Comparison of ENCODE assay signal across 19 mouse cellular contexts in the genomic region with DNA sequence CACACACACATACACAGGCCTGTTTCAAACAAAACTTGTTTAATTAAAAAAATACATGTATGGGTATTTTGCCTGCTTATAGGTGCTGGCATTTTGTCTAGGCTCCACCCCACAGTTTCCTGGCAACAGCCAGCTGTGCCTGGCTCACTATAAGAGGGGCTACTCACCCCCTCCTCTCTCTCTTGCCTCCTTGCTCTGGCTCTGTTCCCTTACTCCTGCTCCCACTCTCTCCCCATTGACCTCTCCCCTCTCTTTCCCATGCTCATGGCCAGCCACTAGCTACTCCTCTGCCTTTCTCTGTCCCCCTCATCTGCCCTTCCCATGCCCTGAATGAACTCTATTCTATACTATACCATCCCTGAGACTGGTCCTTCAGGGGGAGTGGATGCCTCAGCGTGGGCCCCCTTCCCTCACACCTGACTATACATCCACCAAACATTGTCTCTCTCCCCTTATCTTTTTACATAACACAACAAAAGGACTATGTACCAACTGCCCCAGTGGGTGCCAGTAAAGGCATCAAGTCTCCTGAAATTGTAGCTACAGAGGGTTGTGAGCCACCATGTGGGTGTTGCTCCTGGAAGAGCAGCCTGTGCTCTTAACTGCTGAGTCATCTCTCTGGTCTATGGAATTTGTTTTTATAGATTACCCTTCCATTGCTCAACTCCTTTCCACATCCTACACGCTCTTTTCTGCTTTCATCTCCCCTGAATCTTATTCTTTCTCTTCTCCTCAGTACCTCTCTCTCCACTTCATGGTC.
DNase-seq lines count a peak whose midpoint lies in the region; ATAC-seq and TF ChIP-seq lines count a peak whose summit lies in the region.
"Had no signal": no experiment of that assay in that cellular context is flagged by ENCODE, and none has a peak within 500 bp of the region (broad histone marks: within the 10 kb centered on the region; RNA-seq: fewer than 3 reads in every experiment).

No protein-coding gene starts in this region.

- H3K27me3 ChIP-seq in hindbrain, embryonic 12.5 days: no peaks in the 10 kb centered on the region
- H3K27me3 ChIP-seq in hindbrain, postnatal 0 days (ENCODE audit: insufficient read depth, low read length): no peaks in the 10 kb centered on the region
- no peaks in the 10 kb centered on the region for H3K27me3 ChIP-seq in neural tube, embryonic 13.5 days
- no peaks in the 10 kb centered on the region for H3K27me3 ChIP-seq in hindbrain, embryonic 15.5 days
- H3K27me3 ChIP-seq: embryonic facial prominence, embryonic 15.5 days; forebrain, embryonic 15.5 days; megakaryocyte, embryonic 14.5 days had no signal

- WGBS in hindbrain, embryonic 12.5 days: 81% methylated on average over 2 of the region's 2 CpGs
- 74% methylated on average over 2 of the region's 2 CpGs for WGBS in hindbrain, postnatal 0 days
- WGBS in neural tube, embryonic 13.5 days: 68% methylated on average over 2 of the region's 2 CpGs
- WGBS in hindbrain, embryonic 15.5 days: 78% methylated on average over 2 of the region's 2 CpGs

- no peak for TF ChIP-seq CTCF in hindbrain, postnatal 0 days (IDR thresholded peaks at IDR 0.05; ENCODE audit: low read depth)

- H3K4me3 ChIP-seq in hindbrain, embryonic 12.5 days: no peak overlapping the region
- no peak overlapping the region for H3K4me3 ChIP-seq in hindbrain, postnatal 0 days (ENCODE audit: low read length)
- no peak overlapping the region for H3K4me3 ChIP-seq in neural tube, embryonic 13.5 days
- no peak overlapping the region for H3K4me3 ChIP-seq in hindbrain, embryonic 15.5 days
- H3K4me3 ChIP-seq: embryonic facial prominence, embryonic 15.5 days; forebrain, embryonic 15.5 days; megakaryocyte, embryonic 14.5 days had no signal

- ATAC-seq in hindbrain, embryonic 12.5 days (ENCODE audit: low FRiP score): peak; percentile 49
- no peak for ATAC-seq in hindbrain, postnatal 0 days
- peak; percentile 53; the same call in 1 of the 2 replicates for ATAC-seq in neural tube, embryonic 13.5 days (ENCODE audit: low read depth)
- no peak for ATAC-seq in hindbrain, embryonic 15.5 days (ENCODE audit: low FRiP score, low read depth)
- ATAC-seq: inflammation-experienced regulatory T-cells, adult 6 months; liver, postnatal 0 days had no signal

- H3K36me3 ChIP-seq in hindbrain, embryonic 12.5 days: no peaks in the 10 kb centered on the region
- no peaks in the 10 kb centered on the region for H3K36me3 ChIP-seq in hindbrain, postnatal 0 days (ENCODE audit: insufficient read depth, low read length)
- no peaks in the 10 kb centered on the region for H3K36me3 ChIP-seq in neural tube, embryonic 13.5 days
- no peaks in the 10 kb centered on the region for H3K36me3 ChIP-seq in hindbrain, embryonic 15.5 days
- H3K36me3 ChIP-seq: embryonic facial prominence, embryonic 15.5 days; forebrain, embryonic 15.5 days had no signal

- peak overlapping the region; percentile 67 for H3K27ac ChIP-seq in hindbrain, embryonic 12.5 days
- no peak overlapping the region for H3K27ac ChIP-seq in hindbrain, postnatal 0 days
- peak overlapping the region; percentile 89 for H3K27ac ChIP-seq in neural tube, embryonic 13.5 days (replicated peaks)
- H3K27ac ChIP-seq in hindbrain, embryonic 15.5 days (replicated peaks): 0 out of 2 replicates have a peak overlapping the region, but pooled peaks have one; percentile 35
- H3K27ac ChIP-seq: embryonic facial prominence, embryonic 15.5 days had no signal

- no peak overlapping the region for H3K9ac ChIP-seq in hindbrain, embryonic 12.5 days
- no peak overlapping the region for H3K9ac ChIP-seq in hindbrain, postnatal 0 days (replicated peaks; ENCODE audit: low read length)
- H3K9ac ChIP-seq in neural tube, embryonic 13.5 days: no peak overlapping the region
- H3K9ac ChIP-seq in hindbrain, embryonic 15.5 days: no peak overlapping the region
- H3K9ac ChIP-seq: embryonic facial prominence, embryonic 15.5 days; forebrain, embryonic 15.5 days; liver, postnatal 0 days had no signal

- H3K9me3 ChIP-seq in hindbrain, embryonic 12.5 days (replicated peaks): no peaks in the 10 kb centered on the region
- H3K9me3 ChIP-seq in hindbrain, postnatal 0 days (ENCODE audit: low read length): no peaks in the 10 kb centered on the region
- H3K9me3 ChIP-seq in neural tube, embryonic 13.5 days: no peaks in the 10 kb centered on the region
- H3K9me3 ChIP-seq in hindbrain, embryonic 15.5 days: no peaks in the 10 kb centered on the region
- H3K9me3 ChIP-seq: embryonic facial prominence, embryonic 15.5 days; forebrain, embryonic 15.5 days had no signal

- H3K4me1 ChIP-seq in hindbrain, embryonic 12.5 days: peaks cover 17% of the 10 kb centered on the region
- no peaks in the 10 kb centered on the region for H3K4me1 ChIP-seq in hindbrain, postnatal 0 days (ENCODE audit: insufficient read depth, low read length)
- H3K4me1 ChIP-seq in neural tube, embryonic 13.5 days (replicated peaks): peaks cover 25% of the 10 kb centered on the region
- H3K4me1 ChIP-seq in hindbrain, embryonic 15.5 days (replicated peaks): peaks cover 18% of the 10 kb centered on the region
- H3K4me1 ChIP-seq: embryonic facial prominence, embryonic 15.5 days; megakaryocyte, embryonic 14.5 days had no signal

- no peak for DNase-seq in hindbrain, postnatal 0 days (ENCODE audit: low spot score)
- no peak for DNase-seq in neural tube, embryonic 10.5 days (ENCODE audit: extremely low spot score, low spot score)
- no peak for DNase-seq in retina, embryonic 14.5 days (ENCODE audit: low spot score)
- no peak for DNase-seq in gastrocnemius, postnatal 14 days
- DNase-seq: adrenal gland, postnatal 36 days; cerebellum, adult 9-11 months; gastrocnemius, postnatal 25 days; kidney, adult 9 months; liver; liver, postnatal 0 days; lung, postnatal 14 days; thymus, postnatal 4 days had no signal

- intact Hi-C loops in gastrocnemius, postnatal 14 days (cut with DNase I; ENCODE audit: low total_unique reads): no loop called here

- H3K4me2 ChIP-seq in hindbrain, embryonic 12.5 days (replicated peaks): no peak overlapping the region
- no peak overlapping the region for H3K4me2 ChIP-seq in hindbrain, postnatal 0 days (ENCODE audit: low read depth, low read length)
- no peak overlapping the region for H3K4me2 ChIP-seq in neural tube, embryonic 13.5 days
- H3K4me2 ChIP-seq in hindbrain, embryonic 15.5 days: no peak overlapping the region
- H3K4me2 ChIP-seq: embryonic facial prominence, embryonic 15.5 days; forebrain, embryonic 15.5 days had no signal

Comparison
In these comparisons a context has a peak if more than half of its experiments do, and no peak if none do; other contexts are left out.
1. ATAC-seq: peak in hindbrain, embryonic 12.5 days (single experiment) and neural tube, embryonic 13.5 days (single experiment); none in hindbrain, postnatal 0 days (single experiment) and hindbrain, embryonic 15.5 days (single experiment).